Mouse (Mus musculus) thymus, adult 2 months (tissue): ENCODE data around the gene Tcl1b4. TPM values are rescaled to one million over a fixed set of nuclear protein-coding genes. Genes with fewer than 3 reads are reported as not detected.

Experiments
- DNase-seq: peaks from one replicate; pipeline ENCODE4 v3.0.0; 2021
- H3K27ac ChIP-seq: fragments of 200-500 bp; 2 replicates; pipeline ENCODE4 v1.5.1; 2012; ENCODE audit warnings: low read length, control low read depth; ENCODE audit not compliant: control insufficient read depth, insufficient read depth
- H3K27me3 ChIP-seq: fragments of 200-500 bp; 2 replicates; pipeline ENCODE4 v1.6.1; 2012; ENCODE audit warnings: mild to moderate bottlenecking, low read length, moderate library complexity, mixed read lengths; ENCODE audit not compliant: control insufficient read depth, insufficient read depth
- H3K36me3 ChIP-seq: fragments of 200-500 bp; 2 replicates; pipeline ENCODE4 v1.6.1; 2012; ENCODE audit warnings: mild to moderate bottlenecking, low read length, moderate library complexity; ENCODE audit not compliant: control insufficient read depth, insufficient read depth
- H3K4me1 ChIP-seq: fragments of 200-500 bp; replicated peaks from 2 replicates; pipeline ENCODE4 v1.6.1; 2012; ENCODE audit warnings: low read length; ENCODE audit not compliant: control insufficient read depth, insufficient read depth
- H3K4me3 ChIP-seq: fragments of 200-500 bp; 2 replicates; pipeline ENCODE4 v1.5.1; 2012; ENCODE audit warnings: mild to moderate bottlenecking, low read length, control low read depth, moderate library complexity; ENCODE audit not compliant: control insufficient read depth, insufficient read depth
- CTCF ChIP-seq: fragments of 200-500 bp; IDR thresholded peaks from 2 replicates; pipeline ENCODE4 v1.5.1; 2012; ENCODE audit warnings: mild to moderate bottlenecking, control low read depth, low read length, moderate library complexity, borderline replicate concordance; ENCODE audit not compliant: control insufficient read depth, poor library complexity, insufficient read depth; ENCODE audit errors: extremely low read depth
- POLR2A ChIP-seq: fragments of 200-500 bp; IDR thresholded peaks from 2 replicates; pipeline ENCODE4 v1.6.1; 2012; ENCODE audit warnings: mild to moderate bottlenecking, low read length, control low read depth, moderate library complexity; ENCODE audit not compliant: control insufficient read depth, poor library complexity, insufficient read depth; ENCODE audit errors: extremely low read depth
- WGBS: fragments of 180-500 bp; shearing (Covaris S2); methylation state at CpG from one replicate; pipeline ENCODE4 v1.1.7; 2018; 5-methylcytosine and 5-hydroxymethylcytosine counted together
- polyA plus RNA-seq: library from polyadenylated mRNA; depleted of rRNA; stranded (reverse); fragments of >200 nt; gene quantifications from 2 replicates; pipeline ENCODE4 v1.2.3, GENCODE M21; 2012; rRNA removed

The Tcl1b4 gene
- polyA plus RNA-seq, 1 experiment = not detected

DNA sequence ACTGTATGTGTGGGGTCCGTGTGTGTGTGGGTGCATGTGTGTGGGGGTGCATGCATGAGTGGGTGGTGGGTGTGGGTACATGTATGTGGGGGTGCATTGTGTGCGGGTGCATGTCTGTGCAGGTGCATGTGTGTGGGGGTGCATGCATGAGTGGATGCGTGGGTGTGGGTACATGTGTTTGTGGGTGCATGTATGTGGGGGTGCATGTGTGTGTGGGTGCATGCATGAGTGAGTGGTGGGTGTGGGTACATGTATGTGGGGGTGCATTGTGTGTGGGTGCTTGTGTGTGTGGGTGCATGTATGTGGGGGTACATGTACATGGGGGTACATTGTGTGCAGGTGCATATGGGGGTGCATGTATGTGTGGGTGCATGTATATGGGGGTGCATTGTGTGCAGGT lies 52.0 kb downstream of the Tcl1b4 start:
- Histone ChIP-seq H3K4me3 (no peak overlapping the region), H3K27me3 (no peaks in the 10 kb centered on the region), H3K27ac (no peak overlapping the region), H3K36me3 (no peaks in the 10 kb centered on the region), H3K4me1 (no peaks in the 10 kb centered on the region)
- no peak for TF ChIP-seq CTCF
- TF ChIP-seq POLR2A = no peak
- DNase-seq = no peak
- WGBS = 95% methylated on average over 3 of the region's 3 CpGs

Other genes with a start within 250 kb of the Tcl1b4 start
- gene Syne3, start 192.1 kb upstream of the Tcl1b4 start, polyA plus RNA-seq = 16.4 and 20.1 TPM in 2 replicates
- 66.6 and 68.4 TPM in 2 replicates for gene Glrx5, start 169.3 kb upstream of the Tcl1b4 start, polyA plus RNA-seq
- gene Tcl1b2, start 55.9 kb upstream of the Tcl1b4 start, polyA plus RNA-seq = not detected in 2 replicates
- not detected in 2 replicates for gene Tcl1b1, start 42.3 kb upstream of the Tcl1b4 start, polyA plus RNA-seq
- 0.12 TPM in 1 of 2 replicates, not detected in the other for gene Tcl1b5, start 25.6 kb upstream of the Tcl1b4 start, polyA plus RNA-seq
- not detected in 2 replicates for gene Tcl1b3, start 10.9 kb upstream of the Tcl1b4 start, polyA plus RNA-seq
- 0.18 TPM in 1 of 2 replicates, not detected in the other for gene Tcl1, start 20.8 kb downstream of the Tcl1b4 start, polyA plus RNA-seq
- gene Tunar, start 131.9 kb downstream of the Tcl1b4 start, polyA plus RNA-seq = 0.05 TPM in 1 of 2 replicates, not detected in the other